Mouse (Mus musculus): ENCODE measurements around the gene Abcb7.
"Not testable (repeated sequence)": the region's sequence is repeated elsewhere in the genome, so short reads cannot be mapped to it uniquely, and the experiment has no call there.

The Abcb7 gene

GRCm38 (mm10) chrX:104413183-104413983 is at the start of gene Abcb7:
Gene Abcb7 (minus strand): TSS chrX:104413856.
- peak; percentile 91 for DNase-seq

- DNase-seq, result peak; percentile 29
These were observed 48.1 kb upstream of the Abcb7 start for GRCm38 (mm10) chrX:104461755-104462154.

- no peak for DNase-seq
These were observed 38.8 kb upstream of the Abcb7 start for GRCm38 (mm10) chrX:104452433-104452832.

GRCm38 (mm10) chrX:104433456-104433855 is 19.8 kb upstream of the Abcb7 start:
- DNase-seq, result no peak

GRCm38 (mm10) chrX:104428108-104428507 is 14.5 kb upstream of the Abcb7 start:
- no peak for DNase-seq

GRCm38 (mm10) chrX:104413995-104414394 is 339 bp upstream of the Abcb7 start:
- DNase-seq, result no peak

GRCm38 (mm10) chrX:104408137-104408536 is 5.5 kb downstream of the Abcb7 start:
- DNase-seq, result no peak

- DNase-seq, result no peak
These were observed 11.2 kb downstream of the Abcb7 start for GRCm38 (mm10) chrX:104402463-104402862.

GRCm38 (mm10) chrX:104401134-104401533 is 12.5 kb downstream of the Abcb7 start:
- DNase-seq, result no peak

GRCm38 (mm10) chrX:104397526-104397925 is 16.1 kb downstream of the Abcb7 start:
- no peak for DNase-seq

GRCm38 (mm10) chrX:104359686-104360085 is 54.0 kb downstream of the Abcb7 start:
- peak; percentile 3 for DNase-seq

GRCm38 (mm10) chrX:104355842-104356241 is 57.8 kb downstream of the Abcb7 start:
- no peak for DNase-seq

GRCm38 (mm10) chrX:104348146-104348545 is 65.5 kb downstream of the Abcb7 start:
- DNase-seq, result not testable (repeated sequence)

- DNase-seq, result no peak
These were observed 121.9 kb downstream of the Abcb7 start for GRCm38 (mm10) chrX:104291721-104292120.

GRCm38 (mm10) chrX:104279828-104280227 is 133.8 kb downstream of the Abcb7 start:
- no peak for DNase-seq

GRCm38 (mm10) chrX:104264371-104264770 is 149.3 kb downstream of the Abcb7 start:
- no peak for DNase-seq

GRCm38 (mm10) chrX:104262468-104262867 is 151.2 kb downstream of the Abcb7 start:
- no peak for DNase-seq

- no peak for DNase-seq
These were observed 157.1 kb downstream of the Abcb7 start for GRCm38 (mm10) chrX:104256561-104256960.
